In genomic region chr2:153564343-153564742, GRCm38 (mm10) we compare ENCODE assay signal across 13 mouse cellular contexts. TPM values are rescaled to one million over a fixed set of nuclear protein-coding genes. Genes with fewer than 3 reads are reported as not detected.
DNase-seq lines count a peak whose midpoint lies in the region; ATAC-seq and TF ChIP-seq lines count a peak whose summit lies in the region.
"Had no signal": no experiment of that assay in that cellular context is flagged by ENCODE, and none has a peak within 500 bp of the region (broad histone marks: within the 10 kb centered on the region; RNA-seq: fewer than 3 reads in every experiment).

No protein-coding gene starts in this region.

- no peak overlapping the region for H3K4me2 ChIP-seq in heart, postnatal 0 days (ENCODE audit: low read depth, low read length)
- H3K4me2 ChIP-seq: heart, embryonic 12.5 days; hindbrain, embryonic 15.5 days; liver, embryonic 13.5 days; midbrain, embryonic 11.5 days had no signal

- no peaks in the 10 kb centered on the region for H3K27me3 ChIP-seq in heart, postnatal 0 days (ENCODE audit: control insufficient read depth, insufficient read depth, low read length)
- H3K27me3 ChIP-seq: heart, embryonic 12.5 days; hindbrain, embryonic 15.5 days; liver, embryonic 13.5 days had no signal

- H3K9me3 ChIP-seq in heart, postnatal 0 days (replicated peaks; ENCODE audit: control insufficient read depth, low read length): no peaks in the 10 kb centered on the region
- H3K9me3 ChIP-seq in ES-E14 (ENCODE audit: control insufficient read depth, insufficient read depth, low read depth, low read length): no peaks in the 10 kb centered on the region
- H3K9me3 ChIP-seq: hindbrain, embryonic 15.5 days; liver, embryonic 13.5 days had no signal

- H3K27ac ChIP-seq in heart, postnatal 0 days (ENCODE audit: low read depth): no peak overlapping the region
- no peak overlapping the region for H3K27ac ChIP-seq in ES-E14 (ENCODE audit: insufficient read depth, low read depth, low read length, poor library complexity, severe bottlenecking)
- H3K27ac ChIP-seq: hindbrain, embryonic 15.5 days; liver, embryonic 13.5 days had no signal

- no peaks in the 10 kb centered on the region for H3K36me3 ChIP-seq in heart, postnatal 0 days (replicated peaks; ENCODE audit: control insufficient read depth, insufficient read depth, low read length)
- H3K36me3 ChIP-seq in ES-E14 (ENCODE audit: control insufficient read depth, insufficient read depth, low read length, poor library complexity, severe bottlenecking): no peaks in the 10 kb centered on the region
- H3K36me3 ChIP-seq: heart, embryonic 12.5 days; hindbrain, embryonic 15.5 days; liver, embryonic 13.5 days had no signal

- in situ Hi-C loops in ES-E14 (cut with MboI; ENCODE audit: low sequenced_read_pairs in 2 of 2, unreplicated experiment in 2 of 2): no loop called here

- no peak overlapping the region for H3K4me3 ChIP-seq in heart, postnatal 0 days (ENCODE audit: low read depth, low read length)
- H3K4me3 ChIP-seq in ES-E14 (ENCODE audit: insufficient read depth in 1 of 2, low read depth in 1 of 2, low read length in 2 of 2, poor library complexity in 1 of 2, severe bottlenecking in 1 of 2): no peak overlapping the region
- H3K4me3 ChIP-seq: heart, embryonic 12.5 days; hindbrain, embryonic 15.5 days; liver, embryonic 13.5 days had no signal

- WGBS in heart, postnatal 0 days: 90% methylated on average over 3 of the region's 3 CpGs

- peaks cover 24% of the 10 kb centered on the region for H3K4me1 ChIP-seq in heart, postnatal 0 days (ENCODE audit: control insufficient read depth, insufficient read depth)
- peaks cover 0 to 2% of the 10 kb centered on the region in 2 experiments; a peak in 1 of 4 replicates for H3K4me1 ChIP-seq in ES-E14 (ENCODE audit: control insufficient read depth in 2 of 2, insufficient read depth in 2 of 2, low read length in 2 of 2, poor library complexity in 1 of 2)

- no peak for TF ChIP-seq EP300 in heart, postnatal 0 days (IDR thresholded peaks at IDR 0.05; ENCODE audit: low read depth)

- ATAC-seq in heart, postnatal 0 days (ENCODE audit: insufficient read depth, low read depth): no peak

- H3K9ac ChIP-seq in heart, postnatal 0 days (replicated peaks; ENCODE audit: low read depth, low read length): no peak overlapping the region
- no peak overlapping the region for H3K9ac ChIP-seq in ES-E14 (ENCODE audit: insufficient read depth, low read depth, low read length, poor library complexity, severe bottlenecking)
- H3K9ac ChIP-seq: heart, embryonic 12.5 days; hindbrain, embryonic 15.5 days; liver, embryonic 13.5 days had no signal

- no peak for DNase-seq in heart, postnatal 0 days (ENCODE audit: low spot score)
- DNase-seq in heart, postnatal 4 days: no peak
- DNase-seq in lung, postnatal 36 days: peak; percentile 37
- DNase-seq in lung, postnatal 25 days (ENCODE audit: low spot score): no peak
- peak; percentile 43 for DNase-seq in ES-E14 (ENCODE audit: low read depth, low spot score)
- DNase-seq in naive thymus-derived CD4-positive, alpha-beta T cell, adult 2 months (ENCODE audit: low read depth): peak; percentile 34
- DNase-seq in adrenal gland, postnatal 4 days (ENCODE audit: low spot score in 2 of 2): no peak
- no peak for DNase-seq in kidney, postnatal 25 days
- DNase-seq: kidney, postnatal 14 days; liver, embryonic 13.5 days had no signal

- peak; percentile 35 for TF ChIP-seq CTCF in heart, postnatal 0 days (IDR thresholded peaks at IDR 0.05; ENCODE audit: low read depth)

TF ChIP-seq in ES-E14, 5 proteins besides CTCF, POLR2A, EP300 and RAD21:
- no peak for TF ChIP-seq CHD2 (IDR thresholded peaks at IDR 0.05; ENCODE audit: low read depth, low read length)
- peak; percentile 56 for TF ChIP-seq ZC3H11A (IDR thresholded peaks at IDR 0.05; ENCODE audit: borderline replicate concordance, low read depth, low read length)

RNA-seq across cellular contexts. Expression of gene Nol4l, which starts 34.6 kb away (rescaled TPM):
- total RNA-seq in heart, postnatal 0 days (2014; rRNA removed; ENCODE audit: low replicate concordance): 10.2 and 13.1 TPM in 2 replicates
- polyA plus RNA-seq in heart, postnatal 0 days (2015; fragmentation: Nextera tagmentation; extraction: Ambion mirVana): 4.3 TPM in 2 replicates
- 10 to 100 TPM; 12.0 to 13.5 TPM for total RNA-seq in heart, postnatal 4 days (2021)
- total RNA-seq in ES-E14 (2012; rRNA removed): 3.8 and 4.3 TPM in 2 replicates
- total RNA-seq in adrenal gland, postnatal 4 days (2021): 10 to 100 TPM; 26.7 to 26.9 TPM

Comparison
In these comparisons a context has a peak if more than half of its experiments do, and no peak if none do; other contexts are left out.
1. DNase-seq: peak in lung, postnatal 36 days (single experiment), ES-E14 (single experiment) and naive thymus-derived CD4-positive, alpha-beta T cell, adult 2 months (single experiment); none in heart, postnatal 0 days (single experiment), heart, postnatal 4 days (single experiment), lung, postnatal 25 days (single experiment), adrenal gland, postnatal 4 days (0 of 2) and kidney, postnatal 25 days (0 of 2).